Mouse (Mus musculus): ENCODE data around the gene Amhr2. TPM values are rescaled to one million over a fixed set of nuclear protein-coding genes. Genes with fewer than 3 reads are reported as not detected.

Gene Amhr2
- polyA plus RNA-seq, 1 experiment from 2014 or later: 2.1 TPM

DNA sequence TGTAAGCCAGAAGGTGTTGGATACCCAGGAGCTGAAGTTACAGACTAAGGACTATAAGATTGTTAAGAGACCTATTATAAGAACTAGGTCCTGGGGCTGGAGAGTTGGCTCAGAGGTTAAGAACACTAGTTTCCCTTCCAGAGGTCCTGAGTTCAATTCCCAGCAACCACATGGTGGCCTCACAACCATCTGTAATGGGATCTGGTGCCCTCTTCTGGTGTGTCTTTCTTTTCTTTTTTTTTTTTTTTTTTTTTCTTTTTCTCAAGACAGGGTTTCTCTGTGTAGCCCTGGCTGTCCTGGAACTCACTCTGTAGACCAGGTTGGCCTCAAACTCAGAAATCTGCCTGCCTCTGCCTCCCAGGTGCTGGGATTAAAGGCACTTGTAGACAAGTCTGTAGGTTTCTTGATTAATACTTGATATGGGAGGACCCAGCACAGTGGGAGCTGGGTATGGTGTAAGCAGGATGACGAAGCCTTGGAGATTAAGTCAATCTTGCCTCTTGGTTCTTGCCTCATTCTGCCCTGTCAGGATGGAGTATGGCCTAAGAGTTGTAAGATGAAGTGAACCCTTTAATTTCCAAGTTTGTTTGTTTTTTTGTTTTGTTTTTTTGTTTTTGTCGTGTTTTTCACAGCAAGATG, 21.4 kb upstream of the Amhr2 start:
- no peak for DNase-seq (ENCODE audit: low spot score)

DNA sequence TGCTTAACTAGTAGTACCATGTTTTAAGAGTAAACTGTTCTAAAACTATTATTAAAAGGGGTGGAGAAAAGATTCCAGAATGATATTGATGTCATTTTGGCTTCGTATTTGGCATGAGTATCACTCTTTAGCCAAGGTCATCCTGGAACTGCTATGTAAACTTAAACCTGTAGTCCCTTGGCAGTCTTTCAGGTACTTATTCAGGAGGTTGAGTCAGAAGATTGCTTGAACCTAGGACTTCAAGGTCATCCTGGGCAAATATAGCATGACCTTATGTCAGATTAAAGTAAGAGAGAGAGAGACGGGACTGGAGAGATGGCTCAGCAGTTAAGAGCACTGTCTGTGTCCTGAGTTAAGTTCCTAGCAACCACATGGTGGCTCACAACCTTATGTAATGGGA, 20.5 kb upstream of the Amhr2 start:
- no peak for DNase-seq (ENCODE audit: low spot score)

- DNase-seq (ENCODE audit: low spot score): no peak
Observed at GRCm38 (mm10) chr15:102426963-102427362, 18.2 kb upstream of the Amhr2 start.

- no peak for DNase-seq (ENCODE audit: low spot score)
Observed at GRCm38 (mm10) chr15:102432046-102432445, 13.1 kb upstream of the Amhr2 start.

DNA sequence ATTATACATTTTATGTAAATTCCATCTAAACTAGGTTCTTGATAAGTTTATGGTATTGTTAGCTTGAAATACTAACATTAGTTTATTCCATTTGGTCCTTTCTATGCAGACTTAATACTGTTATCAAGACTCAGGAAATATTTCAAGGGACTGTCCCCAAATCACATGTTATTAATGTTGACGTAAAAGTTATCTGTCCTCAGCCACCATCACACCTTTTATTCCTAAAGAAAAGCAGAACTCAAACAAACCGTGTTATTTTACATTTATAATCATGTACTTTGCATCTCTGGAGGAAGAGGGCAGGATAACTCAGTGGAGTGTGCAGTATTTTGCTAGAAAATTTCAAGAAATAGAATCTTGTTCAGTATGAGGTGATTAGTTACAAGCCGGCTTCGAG, 12.0 kb upstream of the Amhr2 start:
- no peak for DNase-seq (ENCODE audit: low spot score)

DNA sequence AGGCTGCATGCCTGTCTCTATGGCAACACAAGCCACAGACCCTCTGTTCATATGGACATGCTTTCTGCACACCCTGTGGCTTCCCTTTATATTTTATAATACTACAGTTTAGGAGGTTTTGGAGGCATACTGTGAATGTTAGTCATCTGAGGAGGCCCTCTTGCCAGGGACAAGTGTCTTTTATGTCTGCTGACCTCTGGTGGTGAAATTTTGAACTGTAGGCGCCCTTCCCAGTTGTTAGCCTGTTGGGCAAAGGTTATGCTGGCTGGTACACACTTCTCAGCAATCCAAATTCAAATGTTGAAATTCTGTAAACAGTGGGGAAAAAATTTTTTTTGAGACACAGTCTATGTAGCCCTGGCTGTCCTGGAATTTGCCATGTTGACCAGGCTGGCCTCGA, 2.7 kb upstream of the Amhr2 start:
- DNase-seq (ENCODE audit: low spot score): peak; percentile 84

DNA sequence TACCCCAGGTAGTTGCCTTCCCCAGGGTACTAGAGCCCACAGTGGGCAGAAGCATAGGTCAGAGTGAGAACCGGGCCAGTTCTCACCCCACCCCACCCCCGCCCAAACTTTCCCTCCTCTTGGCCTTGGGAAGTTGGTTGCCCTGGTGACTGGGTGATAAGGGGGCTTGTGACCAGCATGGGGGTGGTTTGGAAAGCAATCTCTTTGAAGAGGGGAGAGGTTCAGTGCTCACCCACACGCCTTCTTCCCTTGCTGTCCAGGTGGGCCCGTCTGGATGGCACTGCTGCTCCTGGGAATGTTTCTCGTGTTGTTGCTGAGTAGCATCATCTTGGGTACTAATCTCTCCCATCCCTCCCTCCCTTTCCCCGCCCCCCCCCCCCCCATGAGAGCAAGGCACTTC, 1.3 kb downstream of the Amhr2 start:
- DNase-seq (ENCODE audit: low spot score): no peak

DNA sequence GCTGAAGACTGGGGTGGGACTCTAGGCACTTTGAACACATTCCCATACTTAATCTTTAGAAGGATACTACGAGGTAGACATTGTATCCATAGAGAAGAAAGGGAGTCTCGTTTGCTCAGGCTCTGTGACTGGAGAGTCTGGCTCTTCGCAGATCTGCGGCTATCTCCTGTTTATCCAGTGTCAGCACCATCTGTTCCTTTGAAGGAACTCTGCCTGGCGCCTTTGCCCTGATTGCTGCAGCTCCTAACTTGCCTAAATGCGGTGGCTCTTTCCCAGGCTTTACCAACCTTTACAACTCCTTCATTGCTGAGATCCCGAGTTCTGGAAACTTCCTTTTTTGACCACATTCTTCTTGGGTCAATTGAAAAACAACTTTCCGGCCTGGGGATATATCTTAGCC, 4.2 kb downstream of the Amhr2 start:
- DNase-seq (ENCODE audit: low spot score): no peak

- no peak for DNase-seq (ENCODE audit: low spot score)
Observed at GRCm38 (mm10) chr15:102450928-102451327, 5.8 kb downstream of the Amhr2 start.

DNA sequence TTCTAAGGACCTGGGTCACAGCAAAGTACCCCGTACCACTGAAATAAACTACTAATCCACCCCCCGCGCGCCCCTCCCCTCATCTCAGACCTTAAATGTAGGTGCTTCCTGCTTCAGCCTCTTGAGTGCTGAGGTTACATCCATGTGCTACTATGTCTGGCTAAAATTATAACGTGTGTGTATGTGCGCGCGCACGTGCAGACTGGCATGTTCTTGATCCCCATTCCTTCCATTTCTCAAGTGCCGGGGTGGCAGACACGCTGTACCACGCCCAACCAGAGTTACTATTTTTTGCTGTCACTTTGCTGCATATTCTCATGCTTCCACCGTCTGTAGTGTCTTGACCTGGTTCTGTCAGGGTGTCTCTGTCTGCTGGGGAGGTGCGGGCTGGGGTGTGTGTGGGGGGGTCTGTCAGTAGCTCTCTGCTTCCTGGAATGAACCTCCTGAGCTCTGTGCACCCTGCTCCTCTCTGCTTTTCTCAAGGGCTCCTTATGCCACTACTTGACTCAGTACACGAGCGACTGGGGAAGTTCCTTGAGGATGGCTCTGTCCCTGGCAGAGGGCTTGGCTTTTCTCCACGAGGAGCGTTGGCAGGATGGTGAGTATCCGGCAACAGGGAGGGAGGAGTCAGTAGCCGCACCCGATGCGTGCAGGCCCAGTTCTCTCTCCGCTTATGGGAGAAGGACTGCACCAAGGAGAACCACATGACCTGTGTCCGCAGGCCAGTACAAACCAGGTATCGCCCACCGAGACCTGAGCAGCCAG, 6.7 kb downstream of the Amhr2 start:
- DNase-seq (ENCODE audit: low spot score): no peak

GRCm38 (mm10) chr15:102455993-102456392, 10.8 kb downstream of the Amhr2 start:
- peak; percentile 16 for DNase-seq (ENCODE audit: low spot score)

GRCm38 (mm10) chr15:102458050-102458736, 13.0 kb downstream of the Amhr2 start:
- DNase-seq (ENCODE audit: low spot score): peak; percentile 78

- DNase-seq (ENCODE audit: low spot score): peak; percentile 87
Observed at GRCm38 (mm10) chr15:102458904-102459317, 13.7 kb downstream of the Amhr2 start, which contains the start of gene Prr13. TSS of gene Prr13 (plus strand) at chr15:102459028.

DNA sequence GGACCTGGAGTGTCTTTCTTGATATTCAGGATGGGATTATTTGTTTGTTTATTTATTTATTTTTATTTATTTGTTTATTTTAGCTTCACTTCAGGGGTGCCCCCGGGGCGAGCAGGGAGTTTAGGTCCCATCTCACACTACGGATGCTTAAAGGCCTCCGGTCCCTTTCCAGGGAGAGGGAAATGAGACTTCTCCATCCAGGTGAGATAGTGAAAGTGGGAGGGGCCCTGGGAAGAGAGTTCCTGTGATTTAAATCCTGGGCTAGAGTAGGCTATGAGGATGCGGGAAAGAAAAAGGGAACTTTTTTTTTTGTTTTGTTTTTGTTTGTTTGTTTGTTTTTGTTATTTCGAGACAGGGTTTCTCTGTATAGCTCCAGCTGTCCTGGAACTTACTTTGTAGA, 14.2 kb downstream of the Amhr2 start:
- DNase-seq (ENCODE audit: low spot score): no peak

DNA sequence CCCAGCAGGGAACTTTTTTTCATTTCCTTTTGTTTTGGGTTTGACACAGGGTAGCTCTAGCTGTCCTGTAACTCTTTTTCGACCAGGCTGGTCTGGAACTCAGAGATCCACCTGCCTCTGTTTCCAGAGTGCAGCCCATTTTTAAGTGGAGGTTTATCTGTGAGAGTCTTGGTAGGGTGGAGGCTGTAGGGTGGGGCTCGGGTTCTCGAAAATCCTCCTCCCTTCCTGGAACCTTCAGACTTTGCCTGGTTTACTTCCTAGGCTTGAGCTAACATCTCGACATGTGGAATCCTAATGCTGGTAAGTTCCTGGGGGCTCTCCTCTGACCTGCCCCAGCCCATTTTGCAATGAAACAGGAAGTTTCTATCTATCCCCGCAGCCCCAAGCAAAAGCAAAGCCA, 14.7 kb downstream of the Amhr2 start:
- no peak for DNase-seq (ENCODE audit: low spot score)

DNA sequence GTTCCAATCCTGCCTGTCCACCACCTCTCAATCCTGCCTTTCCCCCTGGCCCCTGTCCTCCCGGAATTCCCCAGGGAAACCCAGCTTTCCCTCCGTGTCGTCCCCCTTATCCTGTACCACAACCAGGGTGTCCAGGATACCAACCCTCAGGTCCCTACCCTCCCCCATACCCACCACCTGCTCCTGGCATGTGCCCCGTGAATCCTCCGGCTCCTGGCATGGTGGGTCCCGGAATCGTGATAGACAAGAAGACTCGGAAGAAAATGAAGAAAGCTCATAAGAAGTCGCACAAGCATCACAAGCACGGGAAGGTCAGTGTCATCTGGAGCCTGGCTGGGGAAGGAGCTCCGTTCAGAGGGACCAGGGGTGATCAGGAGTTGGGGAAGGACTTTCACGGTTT, 15.2 kb downstream of the Amhr2 start:
- DNase-seq (ENCODE audit: low spot score): no peak

GRCm38 (mm10) chr15:102460971-102461370, 15.8 kb downstream of the Amhr2 start:
- DNase-seq (ENCODE audit: low spot score): no peak

DNA sequence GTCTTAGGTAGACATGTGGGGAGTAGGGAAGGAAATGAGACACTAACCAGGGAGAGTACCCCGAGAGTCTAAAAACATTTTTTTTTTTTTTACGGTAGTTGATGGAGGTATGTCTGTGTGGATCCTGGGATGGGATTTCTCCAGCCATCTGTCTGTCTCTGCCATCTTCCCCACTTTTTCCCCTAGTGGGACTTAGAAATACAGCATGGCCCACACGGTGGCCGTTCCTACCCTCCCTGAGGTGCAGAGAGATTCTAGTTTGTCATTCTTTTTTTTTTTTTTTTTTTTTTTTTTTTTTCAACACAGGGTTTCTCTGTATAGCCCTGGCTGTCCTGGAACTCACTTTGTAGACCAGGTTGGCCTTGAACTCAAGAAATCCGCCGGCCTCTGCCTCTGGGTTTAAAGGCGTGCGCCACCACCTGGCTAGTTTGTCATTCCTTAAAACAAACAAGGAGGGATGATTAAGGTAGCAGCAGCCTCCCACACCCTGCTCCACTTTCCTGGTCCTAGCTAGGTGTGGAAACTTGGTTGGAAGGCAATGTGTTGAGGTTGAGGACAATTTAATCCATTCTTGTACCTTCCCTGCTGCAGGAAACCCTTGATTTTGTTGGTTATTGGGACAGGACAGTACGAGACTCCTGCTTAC, 16.4 kb downstream of the Amhr2 start:
- DNase-seq (ENCODE audit: low spot score): no peak

DNA sequence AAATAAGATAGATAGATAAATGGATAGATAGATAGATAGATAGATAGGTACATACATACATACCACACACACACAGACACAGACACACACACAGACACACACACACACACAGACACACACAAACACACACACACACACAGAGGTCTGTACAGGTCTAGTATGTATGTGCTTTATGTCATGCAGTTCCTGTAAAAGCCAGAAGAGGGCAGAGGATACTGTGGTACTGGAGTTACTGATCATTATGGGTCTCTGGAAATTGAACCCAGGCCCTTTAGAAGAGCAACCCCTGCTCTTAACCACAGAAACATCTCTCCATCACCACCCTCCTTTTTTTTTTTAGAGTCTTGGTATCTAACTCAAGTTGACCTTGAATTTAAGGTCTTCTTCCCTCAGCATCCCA, 18.5 kb downstream of the Amhr2 start:
- peak; percentile 54 for DNase-seq (ENCODE audit: low spot score)

GRCm38 (mm10) chr15:102468675-102469370, 23.7 kb downstream of the Amhr2 start:
- no peak for DNase-seq (ENCODE audit: low spot score)

DNA sequence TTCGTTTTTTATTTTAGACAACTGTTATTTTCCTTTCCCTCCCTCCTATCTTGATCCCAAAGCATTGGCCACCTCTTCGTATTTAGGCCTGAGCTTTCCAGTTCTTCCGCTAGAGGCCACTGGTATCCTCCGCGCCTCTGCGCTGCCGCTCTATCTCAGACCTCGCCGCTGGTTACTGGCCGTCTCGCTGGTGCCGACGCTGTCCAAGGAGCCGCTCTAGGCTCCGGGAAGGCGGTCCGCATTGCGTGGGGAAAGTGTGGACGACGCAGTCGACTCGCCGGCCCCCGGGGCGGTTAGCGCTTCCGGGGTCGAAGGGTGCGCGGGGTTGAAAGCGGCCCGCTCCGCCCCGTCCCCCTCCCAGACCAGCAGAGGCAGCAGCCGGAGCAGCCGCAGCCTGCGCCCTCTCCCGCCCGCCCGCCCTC, 25.0 kb downstream of the Amhr2 start, which contains the start of gene Pcbp2:
TSS of gene Pcbp2 (plus strand) at position 357 of the 422 bp plus-strand sequence.
- DNase-seq (ENCODE audit: low spot score): peak; percentile 98
